Mouse (Mus musculus): Measurements from ENCODE around the gene Mad1l1. TPM values are rescaled to one million over a fixed set of nuclear protein-coding genes. Genes with fewer than 3 reads are reported as not detected.

Mad1l1 gene
- polyA plus RNA-seq, 1 experiment from 2014 or later: 44.2 TPM

GRCm38 (mm10) chr5:140176370-140176769 lies 145.0 kb downstream of the Mad1l1 start:
- Histone ChIP-seq H3K4me3 (ENCODE audit: low read depth, low read length) (no peak overlapping the region), H3K9me3 (ENCODE audit: control insufficient read depth, low read length) (no peaks in the 10 kb centered on the region), H3K36me3 (ENCODE audit: control insufficient read depth, insufficient read depth, low read length) (no peaks in the 10 kb centered on the region), H3K27ac (ENCODE audit: low read depth, low read length) (no peak overlapping the region), H3K9ac (ENCODE audit: low read length) (no peak overlapping the region), H3K4me2 (no peak overlapping the region), H3K27me3 (ENCODE audit: control insufficient read depth, insufficient read depth, low read length) (no peaks in the 10 kb centered on the region), H3K4me1 (ENCODE audit: control insufficient read depth, insufficient read depth, low read length) (peaks cover 15% of the 10 kb centered on the region)
- ATAC-seq (ENCODE audit: low FRiP score): no peak
- 54% methylated on average over 3 of the region's 3 CpGs for WGBS
- peak; percentile 72 for DNase-seq (ENCODE audit: low spot score, missing footprints)

DNA sequence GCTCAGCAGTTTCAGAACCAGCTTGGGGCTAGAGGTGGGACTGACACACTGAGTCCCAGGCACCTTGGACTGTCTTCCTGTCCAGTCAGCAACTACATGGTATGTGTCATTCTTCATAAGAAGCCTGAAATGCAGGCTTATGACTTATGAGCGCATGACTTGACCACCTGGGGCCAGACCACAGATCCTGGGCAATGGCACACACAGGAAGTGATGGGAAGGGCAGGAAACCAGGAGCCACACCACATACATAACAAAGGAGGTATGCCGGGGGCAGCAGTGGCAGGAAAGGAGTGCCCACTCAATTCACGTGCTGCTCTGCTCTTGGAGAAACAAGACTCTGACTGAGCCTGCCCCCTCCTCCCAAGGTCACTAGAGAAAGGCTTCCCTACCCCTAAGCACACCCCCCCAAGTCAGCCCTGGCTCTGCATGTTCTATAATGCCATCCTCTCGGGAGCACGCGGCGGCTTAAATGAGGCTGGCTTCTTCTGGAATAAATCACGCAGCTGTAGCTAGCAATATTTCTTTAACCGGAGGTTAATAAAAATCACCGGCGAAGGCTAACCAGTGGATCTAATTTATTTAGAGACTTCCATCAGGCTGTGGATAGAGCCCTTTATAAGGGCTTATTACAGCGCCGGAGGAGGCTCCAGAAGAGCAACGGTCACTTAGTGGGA lies 146.4 kb downstream of the Mad1l1 start:
- WGBS: 85% methylated on average over 14 of the region's 14 CpGs
- Histone ChIP-seq H3K4me2 (no peak overlapping the region), H3K27me3 (ENCODE audit: control insufficient read depth, insufficient read depth, low read length) (no peaks in the 10 kb centered on the region), H3K36me3 (ENCODE audit: control insufficient read depth, insufficient read depth, low read length) (no peaks in the 10 kb centered on the region), H3K27ac (ENCODE audit: low read depth, low read length) (no peak overlapping the region; the same call in 1 of the 2 replicates), H3K9ac (ENCODE audit: low read length) (no peak overlapping the region), H3K4me1 (ENCODE audit: control insufficient read depth, insufficient read depth, low read length) (peaks cover 15% of the 10 kb centered on the region), H3K4me3 (ENCODE audit: low read depth, low read length) (no peak overlapping the region), H3K9me3 (ENCODE audit: control insufficient read depth, low read length) (no peaks in the 10 kb centered on the region)
- peak; percentile 79 for DNase-seq (ENCODE audit: low spot score, missing footprints)
- no peak for ATAC-seq (ENCODE audit: low FRiP score)

GRCm38 (mm10) chr5:140174066-140174465 lies 147.3 kb downstream of the Mad1l1 start:
- Histone ChIP-seq H3K36me3 (ENCODE audit: control insufficient read depth, insufficient read depth, low read length) (no peaks in the 10 kb centered on the region), H3K4me1 (ENCODE audit: control insufficient read depth, insufficient read depth, low read length) (peaks cover 15% of the 10 kb centered on the region), H3K27ac (ENCODE audit: low read depth, low read length) (peak overlapping the region; percentile 44; the same call in 1 of the 2 replicates), H3K9ac (ENCODE audit: low read length) (no peak overlapping the region), H3K9me3 (ENCODE audit: control insufficient read depth, low read length) (no peaks in the 10 kb centered on the region), H3K4me3 (ENCODE audit: low read depth, low read length) (no peak overlapping the region), H3K27me3 (ENCODE audit: control insufficient read depth, insufficient read depth, low read length) (no peaks in the 10 kb centered on the region), H3K4me2 (no peak overlapping the region)
- peak; percentile 81 for DNase-seq (ENCODE audit: low spot score, missing footprints)
- no peak for ATAC-seq (ENCODE audit: low FRiP score)
- WGBS: 19% methylated on average over 3 of the region's 3 CpGs

DNA sequence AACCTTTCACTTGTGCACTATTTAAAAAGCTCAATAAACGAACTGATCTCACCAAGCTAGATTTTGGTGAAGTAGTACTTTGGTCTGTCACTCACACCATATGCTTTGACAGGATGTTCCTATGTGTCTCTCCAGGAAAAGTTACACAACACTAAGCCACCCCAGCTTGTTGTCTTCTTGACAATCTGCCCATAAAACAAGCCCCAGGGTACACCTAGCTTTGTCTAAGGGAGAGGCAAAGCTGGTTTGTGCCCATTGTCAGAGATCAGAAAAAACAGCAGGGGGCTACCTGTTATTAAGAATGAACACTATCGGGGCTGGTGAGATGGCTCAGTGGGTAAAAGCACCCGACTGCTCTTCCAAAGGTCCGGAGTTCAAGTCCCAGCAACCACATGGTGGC lies 148.2 kb downstream of the Mad1l1 start:
- Histone ChIP-seq H3K4me3 (ENCODE audit: low read depth, low read length) (no peak overlapping the region), H3K27me3 (ENCODE audit: control insufficient read depth, insufficient read depth, low read length) (no peaks in the 10 kb centered on the region), H3K36me3 (ENCODE audit: control insufficient read depth, insufficient read depth, low read length) (no peaks in the 10 kb centered on the region), H3K4me1 (ENCODE audit: control insufficient read depth, insufficient read depth, low read length) (peaks cover 15% of the 10 kb centered on the region), H3K9me3 (ENCODE audit: control insufficient read depth, low read length) (no peaks in the 10 kb centered on the region), H3K27ac (ENCODE audit: low read depth, low read length) (no peak overlapping the region), H3K9ac (ENCODE audit: low read length) (no peak overlapping the region), H3K4me2 (no peak overlapping the region)
- DNase-seq (ENCODE audit: low spot score, missing footprints): peak; percentile 23
- ATAC-seq (ENCODE audit: low FRiP score): no peak
- WGBS: 80% methylated on average over 4 of the region's 4 CpGs

- no peak overlapping the region for H3K4me3 ChIP-seq (ENCODE audit: low read depth, low read length)
- no peaks in the 10 kb centered on the region for H3K36me3 ChIP-seq (ENCODE audit: control insufficient read depth, insufficient read depth, low read length)
- no peak overlapping the region for H3K9ac ChIP-seq (ENCODE audit: low read length)
- no peaks in the 10 kb centered on the region for H3K9me3 ChIP-seq (ENCODE audit: control insufficient read depth, low read length)
- no peak overlapping the region for H3K27ac ChIP-seq (ENCODE audit: low read depth, low read length)
- H3K4me1 ChIP-seq (ENCODE audit: control insufficient read depth, insufficient read depth, low read length): peaks cover 15% of the 10 kb centered on the region
- no peak overlapping the region for H3K4me2 ChIP-seq
- ATAC-seq (ENCODE audit: low FRiP score) (no peak), DNase-seq (ENCODE audit: low spot score, missing footprints) (peak; percentile 57)
- 60% methylated on average over 1 of the region's 1 CpGs for WGBS
- H3K27me3 ChIP-seq (ENCODE audit: control insufficient read depth, insufficient read depth, low read length): no peaks in the 10 kb centered on the region
Observed at GRCm38 (mm10) chr5:140171710-140172109, 149.6 kb downstream of the Mad1l1 start.

DNA sequence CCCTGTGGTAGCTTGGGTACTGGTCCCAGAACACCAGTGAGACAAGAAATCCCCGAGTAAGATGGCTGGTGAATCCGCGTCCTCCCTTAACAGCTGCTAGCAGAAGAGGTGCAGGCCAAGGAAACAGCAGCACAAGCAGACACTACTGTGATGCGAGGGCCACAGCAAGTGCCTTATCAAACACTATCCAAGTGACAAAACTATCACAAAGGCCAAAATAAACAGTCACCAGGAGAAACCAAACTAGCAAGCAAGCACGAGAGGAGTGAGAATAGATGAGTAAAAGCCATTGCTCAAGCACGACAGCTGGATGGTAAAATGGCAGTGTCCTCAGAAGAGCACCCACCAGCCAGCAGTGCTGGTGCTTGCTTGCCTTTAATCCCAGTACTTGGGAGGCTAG lies 153.8 kb downstream of the Mad1l1 start:
- ATAC-seq (ENCODE audit: low FRiP score): no peak
- Histone ChIP-seq H3K4me1 (ENCODE audit: control insufficient read depth, insufficient read depth, low read length) (no peaks in the 10 kb centered on the region), H3K9me3 (ENCODE audit: control insufficient read depth, low read length) (no peaks in the 10 kb centered on the region), H3K27ac (ENCODE audit: low read depth, low read length) (no peak overlapping the region), H3K4me2 (no peak overlapping the region), H3K9ac (ENCODE audit: low read length) (no peak overlapping the region), H3K4me3 (ENCODE audit: low read depth, low read length) (no peak overlapping the region), H3K27me3 (ENCODE audit: control insufficient read depth, insufficient read depth, low read length) (no peaks in the 10 kb centered on the region), H3K36me3 (ENCODE audit: control insufficient read depth, insufficient read depth, low read length) (no peaks in the 10 kb centered on the region)
- WGBS: 87% methylated on average over 6 of the region's 6 CpGs
- DNase-seq (ENCODE audit: low spot score, missing footprints): peak; percentile 61

- WGBS: 91% methylated on average over 6 of the region's 6 CpGs
- Histone ChIP-seq H3K27me3 (ENCODE audit: control insufficient read depth, insufficient read depth, low read length) (no peaks in the 10 kb centered on the region), H3K4me1 (ENCODE audit: control insufficient read depth, insufficient read depth, low read length) (no peaks in the 10 kb centered on the region), H3K27ac (ENCODE audit: low read depth, low read length) (no peak overlapping the region), H3K4me2 (no peak overlapping the region), H3K9ac (ENCODE audit: low read length) (no peak overlapping the region), H3K4me3 (ENCODE audit: low read depth, low read length) (no peak overlapping the region), H3K9me3 (ENCODE audit: control insufficient read depth, low read length) (no peaks in the 10 kb centered on the region), H3K36me3 (ENCODE audit: control insufficient read depth, insufficient read depth, low read length) (no peaks in the 10 kb centered on the region)
- DNase-seq (ENCODE audit: low spot score, missing footprints) (no peak), ATAC-seq (ENCODE audit: low FRiP score) (no peak)
Observed at GRCm38 (mm10) chr5:140167080-140167479, 154.3 kb downstream of the Mad1l1 start.

GRCm38 (mm10) chr5:140163947-140164346 lies 157.4 kb downstream of the Mad1l1 start:
- no peaks in the 10 kb centered on the region for H3K9me3 ChIP-seq (ENCODE audit: control insufficient read depth, low read length)
- H3K9ac ChIP-seq (ENCODE audit: low read length): no peak overlapping the region
- no peaks in the 10 kb centered on the region for H3K27me3 ChIP-seq (ENCODE audit: control insufficient read depth, insufficient read depth, low read length)
- no peak overlapping the region for H3K4me3 ChIP-seq (ENCODE audit: low read depth, low read length)
- H3K4me1 ChIP-seq (ENCODE audit: control insufficient read depth, insufficient read depth, low read length): no peaks in the 10 kb centered on the region
- peak; percentile 54 for DNase-seq (ENCODE audit: low spot score, missing footprints)
- H3K36me3 ChIP-seq (ENCODE audit: control insufficient read depth, insufficient read depth, low read length): no peaks in the 10 kb centered on the region
- no peak overlapping the region for H3K4me2 ChIP-seq
- WGBS: 83% methylated on average over 6 of the region's 6 CpGs
- H3K27ac ChIP-seq (ENCODE audit: low read depth, low read length): no peak overlapping the region
- ATAC-seq (ENCODE audit: low FRiP score): no peak

- Histone ChIP-seq H3K27ac (ENCODE audit: low read depth, low read length) (no peak overlapping the region), H3K4me1 (ENCODE audit: control insufficient read depth, insufficient read depth, low read length) (no peaks in the 10 kb centered on the region), H3K4me2 (no peak overlapping the region), H3K9me3 (ENCODE audit: control insufficient read depth, low read length) (no peaks in the 10 kb centered on the region), H3K27me3 (ENCODE audit: control insufficient read depth, insufficient read depth, low read length) (no peaks in the 10 kb centered on the region), H3K9ac (ENCODE audit: low read length) (no peak overlapping the region), H3K4me3 (ENCODE audit: low read depth, low read length) (no peak overlapping the region), H3K36me3 (ENCODE audit: control insufficient read depth, insufficient read depth, low read length) (no peaks in the 10 kb centered on the region)
- DNase-seq (ENCODE audit: low spot score, missing footprints) (peak; percentile 83), ATAC-seq (ENCODE audit: low FRiP score) (no peak)
- 67% methylated on average over 6 of the region's 6 CpGs for WGBS
Observed at GRCm38 (mm10) chr5:140162071-140162845, 159.1 kb downstream of the Mad1l1 start.
